Mouse (Mus musculus) layer of hippocampus, adult 9-11 months (tissue): ENCODE results near the gene Mccc2.
A peak's percentile ranks its signal among the peaks of the same experiment; 100 is the strongest.
"Not testable (repeated sequence)": the region's sequence is repeated elsewhere in the genome, so short reads cannot be mapped to it uniquely, and the experiment has no call there.

ENCODE experiments used
- DNase-seq: peaks from one replicate; pipeline ENCODE4 v3.0.0; 2022

Gene Mccc2

GRCm38 (mm10) chr13:100014906-100015895 lies at the start of gene Mccc2:
Mccc2 (minus strand) TSS chr13:100015639.
- peak; percentile 89 for DNase-seq

DNA sequence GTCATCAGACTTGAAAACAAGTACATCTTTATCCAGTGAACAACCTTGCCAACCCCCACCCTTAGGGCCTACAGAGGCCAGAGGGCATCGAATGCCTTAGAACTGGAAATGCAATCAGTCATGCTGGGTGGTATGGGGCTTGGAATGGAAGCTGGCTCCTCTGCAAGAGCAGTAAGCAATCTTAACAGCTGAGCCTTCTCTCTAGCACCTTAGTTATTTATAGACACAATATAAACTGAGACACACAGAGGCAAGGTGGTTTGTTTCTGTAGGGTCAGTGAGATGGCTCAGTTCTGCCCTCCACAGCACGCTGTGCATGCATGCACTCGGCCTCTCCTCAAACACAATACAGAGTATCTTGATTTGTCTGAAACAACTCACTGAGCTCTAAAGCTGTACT lies 48.5 kb upstream of the Mccc2 start:
- DNase-seq = no peak

GRCm38 (mm10) chr13:100057738-100058137 lies 42.3 kb upstream of the Mccc2 start:
- DNase-seq = not testable (repeated sequence)

DNA sequence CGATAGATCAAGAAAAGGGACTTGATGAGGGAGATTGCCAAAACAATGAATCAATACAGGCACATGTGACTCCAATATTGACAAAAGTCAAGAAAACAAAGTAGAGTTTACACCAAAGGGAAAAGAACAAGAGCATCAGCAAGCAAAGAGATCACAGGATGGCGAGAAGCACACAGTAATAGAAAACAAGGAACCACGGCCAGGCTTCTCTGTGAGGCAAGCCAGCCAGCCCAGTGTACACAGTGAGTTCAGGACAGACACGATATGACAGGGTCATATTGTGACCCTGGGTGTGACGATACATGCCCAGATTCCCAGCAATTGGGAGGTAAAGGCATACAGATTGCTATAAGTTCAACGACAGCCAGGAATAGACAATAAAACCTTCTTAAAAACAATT lies 10.6 kb upstream of the Mccc2 start:
- DNase-seq = no peak

DNA sequence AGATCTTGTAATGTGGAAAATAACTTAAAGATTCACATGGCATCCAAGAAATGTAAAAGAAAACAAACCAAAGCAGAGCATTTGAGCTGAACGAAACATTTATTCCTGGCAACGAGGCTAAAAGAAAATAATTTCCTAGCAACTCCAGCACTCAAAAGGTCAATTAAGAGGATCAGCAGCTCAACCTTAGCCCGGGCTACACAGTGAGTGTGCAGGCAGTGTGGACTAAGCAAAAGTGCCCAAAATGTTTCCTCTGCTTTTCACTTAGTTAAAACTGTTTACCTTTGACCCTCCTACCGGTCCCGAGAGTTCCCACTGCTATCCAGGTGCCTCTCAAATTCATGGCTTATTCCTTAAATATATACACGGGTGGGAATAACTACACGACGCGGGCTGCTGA lies 1.5 kb upstream of the Mccc2 start:
- DNase-seq = no peak

DNA sequence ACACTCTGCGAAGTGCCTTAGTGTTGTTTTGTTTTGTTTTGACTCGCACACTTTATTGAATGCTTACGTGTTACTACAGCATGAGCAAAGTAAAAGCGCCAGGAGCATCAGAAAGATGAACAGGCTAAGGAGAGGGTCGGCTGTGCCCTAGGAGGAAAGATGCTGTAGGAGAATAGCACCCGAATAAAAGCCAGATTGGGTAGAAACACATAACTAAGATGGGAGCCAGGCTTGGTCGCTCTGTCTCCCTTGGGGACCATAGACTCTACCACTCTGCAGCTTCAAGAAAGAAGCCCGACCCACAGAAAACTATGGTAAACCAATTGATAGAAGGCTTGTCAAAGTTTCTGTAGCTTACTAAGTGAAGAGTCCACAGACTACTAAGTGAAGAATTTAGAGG lies 498 bp upstream of the Mccc2 start:
- DNase-seq = no peak

DNA sequence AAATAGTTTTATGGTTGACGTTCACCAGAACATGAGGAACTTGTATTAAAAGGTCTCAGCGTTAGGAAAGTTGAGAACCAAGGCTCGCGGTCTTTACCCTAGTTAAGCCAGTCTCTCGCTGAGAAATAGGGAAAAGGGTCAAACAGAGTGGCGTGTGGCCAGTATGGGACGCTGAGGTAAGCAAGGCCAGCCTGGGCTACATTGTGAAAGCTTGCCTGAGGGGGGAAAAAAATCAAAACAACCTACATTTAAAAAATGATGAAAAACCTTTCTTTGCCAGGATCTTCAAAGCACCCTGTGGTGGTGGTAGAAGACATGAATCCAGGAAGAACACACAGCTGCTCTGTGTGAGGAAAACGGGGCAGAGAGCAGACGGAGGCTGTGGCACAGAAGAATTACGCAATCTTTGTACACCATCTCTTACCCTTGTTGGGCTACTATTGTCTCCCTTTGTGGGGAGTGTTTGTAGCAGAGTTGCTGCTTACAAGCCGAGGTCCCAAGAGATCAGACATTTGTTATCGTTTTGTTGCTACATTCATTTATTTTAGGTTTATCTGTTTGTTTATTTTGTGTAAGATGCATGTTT lies 9.4 kb downstream of the Mccc2 start:
- DNase-seq = no peak

GRCm38 (mm10) chr13:100001790-100002196 lies 13.6 kb downstream of the Mccc2 start:
- peak; percentile 72 for DNase-seq

DNA sequence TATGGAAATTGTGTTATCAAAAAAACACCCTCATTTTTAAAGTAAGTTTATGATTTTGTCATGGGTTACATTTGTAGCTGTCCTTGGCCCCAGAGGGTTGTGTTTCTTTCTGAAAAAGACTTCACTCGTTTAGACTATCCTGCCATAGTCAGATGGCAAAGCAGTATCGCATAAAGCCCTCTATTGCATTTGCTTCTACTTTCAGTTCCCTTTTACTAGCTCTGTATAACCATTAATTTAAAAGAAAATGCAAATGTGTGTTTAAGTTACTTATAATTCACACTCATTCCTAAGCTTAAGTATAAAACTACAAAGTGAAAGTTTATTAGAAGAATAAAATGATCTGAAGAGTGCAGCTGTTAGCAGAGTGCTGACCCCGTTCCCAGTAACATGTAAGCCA lies 16.4 kb downstream of the Mccc2 start:
- no peak for DNase-seq

DNA sequence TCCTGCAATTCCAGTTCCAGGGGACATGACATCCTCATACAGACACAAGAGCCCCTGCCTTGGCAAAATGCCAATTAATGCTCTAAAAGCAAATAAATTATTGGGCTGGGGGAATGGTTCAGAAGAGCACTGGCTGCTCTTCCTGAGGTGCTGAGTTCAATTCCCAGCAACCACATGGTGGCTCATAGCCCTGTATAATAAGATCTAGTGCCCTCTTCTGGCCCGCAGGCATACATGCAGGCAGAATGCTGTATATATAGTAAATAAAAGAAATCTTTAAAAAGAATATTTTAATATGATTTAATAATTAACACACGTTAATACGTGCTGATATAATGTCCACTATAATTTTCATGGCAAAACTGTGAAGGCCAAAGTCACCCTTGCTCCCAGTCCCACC lies 17.3 kb downstream of the Mccc2 start:
- DNase-seq = no peak

- DNase-seq = no peak
These were observed 25.8 kb downstream of the Mccc2 start for GRCm38 (mm10) chr13:99989592-99989991.

GRCm38 (mm10) chr13:99983320-99983719 lies 32.1 kb downstream of the Mccc2 start:
- DNase-seq = no peak

DNA sequence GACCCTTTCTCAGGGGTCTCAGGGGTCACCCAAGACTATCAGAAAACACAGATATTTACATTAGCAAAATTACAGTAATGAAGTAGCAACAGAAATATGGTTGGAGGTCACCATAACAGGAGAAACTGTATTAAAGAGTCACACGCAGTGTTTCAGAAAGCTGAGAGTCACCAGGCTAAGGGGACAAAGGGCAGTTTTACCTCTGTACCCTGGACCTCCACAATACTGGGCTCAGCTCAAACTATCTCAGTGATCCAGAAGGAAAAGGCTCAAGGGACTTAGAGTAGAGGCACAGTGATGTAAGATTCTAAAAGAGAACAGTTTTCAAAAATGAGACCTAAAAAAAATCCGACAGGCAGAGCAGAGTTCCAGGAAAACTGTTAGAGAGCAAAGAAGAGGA lies 36.0 kb downstream of the Mccc2 start:
- DNase-seq = no peak

- no peak for DNase-seq
These were observed 45.4 kb downstream of the Mccc2 start for GRCm38 (mm10) chr13:99970089-99970488.

- DNase-seq = peak; percentile 47
These were observed 48.3 kb downstream of the Mccc2 start for GRCm38 (mm10) chr13:99967013-99967678.

GRCm38 (mm10) chr13:99963814-99964213 lies 51.6 kb downstream of the Mccc2 start:
- no peak for DNase-seq

DNA sequence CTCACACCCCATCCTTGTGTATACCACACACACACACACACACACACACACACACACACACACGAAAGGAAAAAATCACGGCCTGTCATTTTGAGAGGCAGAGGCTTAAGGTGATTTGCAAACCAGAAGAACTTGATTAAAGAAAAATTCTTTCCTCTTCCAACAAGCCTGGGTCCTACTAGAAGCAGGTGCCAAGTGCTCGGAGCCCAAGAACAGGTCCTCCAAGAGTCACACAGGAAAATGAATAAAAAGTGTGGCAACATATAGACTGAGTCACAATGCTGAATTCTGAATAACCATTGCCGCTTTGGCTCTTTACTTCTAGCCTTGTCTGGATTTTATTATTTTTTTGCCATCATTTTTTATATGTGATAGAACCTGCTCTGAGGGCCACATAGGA lies 53.8 kb downstream of the Mccc2 start:
- no peak for DNase-seq

- DNase-seq = no peak
These were observed 59.9 kb downstream of the Mccc2 start for GRCm38 (mm10) chr13:99955591-99955944.

- no peak for DNase-seq
These were observed 60.4 kb downstream of the Mccc2 start for GRCm38 (mm10) chr13:99954902-99955590.

DNA sequence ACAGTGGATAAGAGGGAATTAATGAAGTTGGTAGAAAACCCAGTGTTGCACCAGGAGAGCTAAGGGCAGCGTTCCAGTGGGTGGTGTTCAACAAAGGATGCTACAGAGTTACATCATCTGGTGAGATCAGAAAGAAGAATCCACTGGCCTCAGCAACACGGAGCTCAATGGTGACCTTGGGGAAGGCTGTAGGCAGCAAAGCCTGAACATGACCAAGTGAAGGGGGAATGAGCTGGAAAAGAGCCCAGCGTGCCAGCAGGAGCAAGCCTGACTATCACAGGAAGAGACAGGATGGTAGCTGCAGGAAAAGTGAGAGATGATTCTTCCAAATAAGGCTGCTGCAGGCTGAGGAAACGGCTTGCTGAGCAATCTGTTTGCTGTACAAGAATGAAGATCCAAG lies 68.0 kb downstream of the Mccc2 start:
- DNase-seq = peak; percentile 19

DNA sequence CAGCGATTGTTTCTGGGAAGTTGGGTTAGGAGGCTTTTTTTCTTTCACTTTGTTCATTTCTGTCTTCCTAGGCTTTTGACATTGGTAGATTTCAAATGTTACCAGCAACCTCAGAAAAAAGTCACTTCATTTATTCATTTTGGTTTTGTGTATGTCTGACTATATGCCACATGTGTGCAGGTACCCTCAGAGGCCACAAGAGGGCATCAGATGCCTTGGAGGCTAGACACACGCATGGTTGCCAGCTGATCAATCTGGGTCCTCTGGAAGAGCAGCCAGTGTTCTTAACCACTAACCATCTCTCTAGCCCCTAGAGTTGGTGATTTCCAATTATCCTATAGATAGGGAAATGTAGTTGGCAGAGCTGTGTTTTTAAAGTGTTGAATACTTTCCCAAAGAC lies 71.9 kb downstream of the Mccc2 start:
- no peak for DNase-seq

GRCm38 (mm10) chr13:99940601-99941000 lies 74.8 kb downstream of the Mccc2 start:
- peak; percentile 24 for DNase-seq

GRCm38 (mm10) chr13:99939320-99939671 lies 76.1 kb downstream of the Mccc2 start:
- DNase-seq = no peak
